Mouse (Mus musculus) erythroblast, adult 5-6 weeks (primary cell): Measurements from ENCODE around the gene Farsb. TPM values are rescaled to one million over a fixed set of nuclear protein-coding genes. Genes with fewer than 3 reads are reported as not detected.

Source experiments
- ATAC-seq: replicated peaks from 2 replicates; pipeline ENCODE4 v1.8.0; 2016; ENCODE audit warnings: moderate number of reproducible peaks, mild to moderate bottlenecking, moderate TSS enrichment, inconsistent platforms; ENCODE audit not compliant: poor library complexity, low FRiP score, severe bottlenecking
- total RNA-seq, 2 experiments: library from RNA; stranded (forward) in 1 of 2; stranded (reverse) in 1 of 2; fragments of 150-400 nt in 1 of 2; fragments of 200-764, 138-1000 nt in 1 of 2; gene quantifications; 2 replicates each; pipeline versions ENCODE4 v1.2.3 to v1.2.4; 2015 to 2017; ENCODE audit warnings: low replicate concordance in 2 of 2

Farsb gene
- total RNA-seq, 2 experiments from 2014 or later = 14.1 to 28.8 TPM

DNA sequence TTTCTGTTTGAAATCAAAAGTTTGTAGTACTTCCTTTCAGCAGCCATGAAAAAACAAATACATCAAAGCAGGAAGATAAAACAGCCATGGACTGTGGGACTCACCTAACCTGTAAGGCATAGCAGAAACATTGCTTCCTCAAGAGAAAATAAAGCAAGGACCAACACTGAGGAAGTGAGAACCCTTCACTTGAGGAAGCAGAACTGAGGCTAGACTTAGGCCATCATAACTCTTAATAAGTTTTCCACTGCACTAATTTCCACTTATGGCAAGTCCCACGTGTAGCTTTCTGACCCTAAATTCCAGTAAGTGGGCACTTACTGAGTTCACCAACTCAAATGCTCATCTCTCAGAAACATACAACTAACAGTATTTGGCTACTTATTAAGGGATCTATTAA is 1.4 kb upstream of the Farsb start:
- ATAC-seq = no peak

DNA sequence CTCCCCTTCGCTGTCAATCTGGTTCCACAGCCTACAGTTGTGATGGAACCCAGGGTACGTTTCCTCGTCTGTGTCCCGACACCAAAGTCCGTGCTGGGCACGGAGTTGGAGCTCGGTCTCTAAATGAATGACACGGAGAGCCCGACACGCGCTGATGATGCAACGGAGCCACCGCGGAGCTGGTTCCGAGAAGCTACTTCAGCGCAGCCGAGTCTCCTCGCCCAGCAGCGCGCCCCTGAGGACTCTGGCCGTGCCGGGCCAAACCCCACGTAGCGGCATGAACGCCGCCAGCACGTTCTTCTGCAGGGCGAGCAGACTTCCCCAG is 308 bp downstream of the Farsb start:
- no peak; the same call in 1 of the 2 replicates for ATAC-seq

DNA sequence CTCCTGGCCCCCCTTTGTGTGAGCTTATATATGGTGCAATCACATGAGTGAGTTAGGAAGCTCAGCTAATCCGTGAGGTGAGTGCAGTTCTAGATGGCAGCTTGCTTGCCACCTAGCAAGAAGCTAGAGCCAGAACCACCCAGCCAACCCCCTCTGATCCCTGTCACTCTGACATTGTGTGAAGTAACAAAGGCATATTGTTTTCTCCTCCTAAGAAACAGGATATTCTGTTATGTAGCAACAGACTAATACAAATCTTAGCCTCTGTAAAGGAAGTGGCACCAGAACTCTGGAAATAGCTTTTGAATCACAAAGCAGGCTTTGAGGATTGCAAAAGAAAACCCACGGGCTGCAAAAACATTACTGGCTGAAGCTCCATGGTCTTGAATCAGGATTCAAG is 4.3 kb downstream of the Farsb start:
- ATAC-seq = no peak

- no peak for ATAC-seq
These were observed 5.3 kb downstream of the Farsb start for GRCm38 (mm10) chr1:78483430-78483829.

GRCm38 (mm10) chr1:78472441-78472840 is 16.3 kb downstream of the Farsb start:
- no peak for ATAC-seq

- no peak for ATAC-seq
These were observed 34.0 kb downstream of the Farsb start for GRCm38 (mm10) chr1:78454659-78455058.

DNA sequence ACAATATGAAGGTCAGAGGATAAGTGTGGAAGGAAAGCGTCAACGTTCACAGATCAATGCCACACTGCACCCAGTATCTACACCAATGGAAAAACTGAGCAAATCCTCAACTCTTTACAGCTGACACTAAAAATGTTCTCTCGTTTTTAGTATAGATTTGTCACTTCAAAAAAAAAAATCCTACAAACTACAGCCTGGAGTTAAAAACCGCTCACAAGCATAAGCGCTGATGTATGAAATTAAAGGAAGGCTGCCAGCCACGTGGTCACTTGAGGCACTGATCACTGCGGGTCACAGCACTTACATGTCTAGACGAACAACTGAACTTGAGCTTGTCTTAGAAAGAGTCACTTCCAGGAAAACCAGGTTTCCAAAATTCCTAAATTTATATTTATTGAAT is 34.8 kb downstream of the Farsb start:
- ATAC-seq = no peak

DNA sequence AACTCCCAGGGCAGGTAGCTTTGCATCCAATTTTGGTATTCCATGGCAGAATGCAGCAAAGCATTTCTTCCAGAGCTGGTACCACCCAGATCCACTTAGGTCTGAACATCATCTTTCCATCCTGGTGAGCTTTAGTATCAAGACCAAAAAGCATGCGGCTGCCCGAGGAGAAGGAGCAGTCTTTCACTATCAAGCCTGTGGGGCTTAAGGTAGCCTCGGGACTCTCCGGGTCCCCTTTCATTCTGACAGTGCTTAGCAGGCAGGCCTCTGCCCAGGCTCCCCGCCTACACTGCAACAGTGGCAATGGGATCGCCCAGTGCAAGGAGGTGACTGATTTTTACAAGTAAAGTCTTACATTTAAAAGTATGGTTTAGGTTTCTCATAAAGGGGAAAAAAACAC is 36.2 kb downstream of the Farsb start:
- ATAC-seq = no peak

- no peak for ATAC-seq
These were observed 37.4 kb downstream of the Farsb start for GRCm38 (mm10) chr1:78451070-78451854.

DNA sequence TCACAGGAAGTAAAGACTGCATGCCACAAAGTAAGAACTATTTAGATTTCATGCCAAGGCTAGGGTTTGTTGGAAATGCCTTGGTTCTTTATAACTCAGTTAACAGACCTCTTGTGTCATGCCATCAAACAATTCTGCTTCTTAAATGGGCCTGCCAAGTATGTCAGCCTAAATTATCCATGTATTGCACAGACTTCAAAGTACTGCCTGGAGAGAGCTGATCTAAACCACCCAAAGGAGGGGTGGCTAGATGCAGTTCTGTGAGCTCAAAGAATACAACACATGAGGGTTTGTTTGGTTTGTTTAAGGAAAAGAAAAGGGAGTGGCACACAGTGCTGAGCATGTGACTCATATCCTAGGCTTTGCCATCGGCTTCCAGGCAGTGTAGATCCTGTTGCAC is 40.6 kb downstream of the Farsb start:
- no peak for ATAC-seq

GRCm38 (mm10) chr1:78446742-78447141 is 42.0 kb downstream of the Farsb start:
- no peak for ATAC-seq

- ATAC-seq = no peak
These were observed 42.5 kb downstream of the Farsb start for GRCm38 (mm10) chr1:78446232-78446631.

GRCm38 (mm10) chr1:78443056-78443455 is 45.6 kb downstream of the Farsb start:
- no peak for ATAC-seq

DNA sequence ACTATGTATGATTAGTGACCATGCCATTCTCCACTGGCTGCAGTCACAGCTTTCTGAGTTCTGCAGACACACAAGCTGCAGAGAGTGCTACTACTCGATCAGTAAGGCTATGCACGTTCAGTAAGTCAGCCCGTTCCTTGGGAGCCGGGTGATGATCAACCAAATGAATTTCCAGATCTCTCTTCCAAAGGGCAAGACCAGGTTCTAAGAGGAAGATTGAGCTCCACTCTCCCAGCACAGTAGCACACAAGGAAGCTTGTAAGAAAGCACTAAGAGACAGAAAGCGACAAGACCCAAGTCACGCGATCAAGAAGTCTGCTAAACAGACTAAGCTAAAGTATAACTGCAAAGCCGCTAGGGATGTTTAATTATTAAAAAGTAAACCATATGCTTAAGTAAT is 48.0 kb downstream of the Farsb start:
- ATAC-seq = no peak

- no peak for ATAC-seq
These were observed 51.5 kb downstream of the Farsb start for GRCm38 (mm10) chr1:78437150-78437549.

DNA sequence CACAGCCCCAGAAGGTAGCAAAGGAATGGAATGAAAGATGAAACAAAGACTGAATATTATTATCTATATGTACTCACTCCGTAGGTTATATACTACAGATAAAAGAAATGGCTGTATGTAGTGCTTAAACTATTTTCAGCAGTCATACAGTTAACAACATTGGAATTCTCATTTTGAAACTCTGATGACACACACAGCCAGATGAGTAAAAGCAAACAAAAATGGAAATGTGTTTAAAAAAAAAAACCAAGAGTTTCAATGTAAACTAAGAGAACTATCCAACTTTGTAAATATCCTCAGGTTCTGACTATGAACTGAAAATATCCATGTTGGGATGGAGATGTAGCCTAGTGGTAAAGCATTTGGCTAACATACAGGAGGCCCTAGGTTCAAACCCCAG is 52.3 kb downstream of the Farsb start:
- no peak for ATAC-seq

- ATAC-seq = no peak
These were observed 52.7 kb downstream of the Farsb start for GRCm38 (mm10) chr1:78435967-78436366.

DNA sequence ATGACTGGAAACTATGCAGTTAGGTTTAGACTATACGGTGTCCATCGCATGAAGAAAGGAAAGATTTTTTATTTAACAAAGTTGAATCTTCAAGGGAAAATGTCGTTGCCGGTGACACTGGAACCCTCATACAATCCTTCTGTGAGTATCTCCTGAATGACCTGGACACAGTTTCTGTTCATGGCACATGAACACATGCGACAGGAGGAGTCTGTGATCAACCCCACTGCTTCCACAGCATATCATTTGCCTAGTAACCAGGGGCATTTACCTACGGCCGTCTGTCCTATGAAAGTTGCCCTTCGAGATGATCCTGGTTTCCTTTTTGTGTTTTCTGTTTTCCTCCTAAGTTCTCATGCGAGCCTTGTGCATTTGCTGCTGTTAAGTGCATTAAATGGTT is 55.2 kb downstream of the Farsb start:
- no peak for ATAC-seq

GRCm38 (mm10) chr1:78428851-78429250 is 59.8 kb downstream of the Farsb start:
- no peak for ATAC-seq

DNA sequence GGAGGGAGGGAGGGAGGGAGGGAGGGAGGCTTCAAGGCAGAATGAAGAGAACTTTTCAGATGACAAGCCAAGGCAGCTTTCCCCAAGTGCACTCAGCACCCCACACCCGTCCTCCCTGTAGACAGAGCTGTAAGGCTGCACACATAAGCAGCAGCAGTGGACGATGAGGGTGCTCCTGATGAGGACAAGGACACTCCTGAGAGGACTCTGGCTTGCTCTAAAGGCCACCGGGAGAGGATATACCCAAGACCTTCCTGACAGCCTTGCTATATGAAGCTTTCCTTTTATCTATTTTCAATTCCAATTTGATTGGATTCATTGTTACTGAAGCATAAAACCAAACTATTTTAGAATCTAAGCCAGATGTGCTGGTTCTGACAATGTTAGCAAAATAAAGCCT is 61.9 kb downstream of the Farsb start:
- no peak for ATAC-seq

DNA sequence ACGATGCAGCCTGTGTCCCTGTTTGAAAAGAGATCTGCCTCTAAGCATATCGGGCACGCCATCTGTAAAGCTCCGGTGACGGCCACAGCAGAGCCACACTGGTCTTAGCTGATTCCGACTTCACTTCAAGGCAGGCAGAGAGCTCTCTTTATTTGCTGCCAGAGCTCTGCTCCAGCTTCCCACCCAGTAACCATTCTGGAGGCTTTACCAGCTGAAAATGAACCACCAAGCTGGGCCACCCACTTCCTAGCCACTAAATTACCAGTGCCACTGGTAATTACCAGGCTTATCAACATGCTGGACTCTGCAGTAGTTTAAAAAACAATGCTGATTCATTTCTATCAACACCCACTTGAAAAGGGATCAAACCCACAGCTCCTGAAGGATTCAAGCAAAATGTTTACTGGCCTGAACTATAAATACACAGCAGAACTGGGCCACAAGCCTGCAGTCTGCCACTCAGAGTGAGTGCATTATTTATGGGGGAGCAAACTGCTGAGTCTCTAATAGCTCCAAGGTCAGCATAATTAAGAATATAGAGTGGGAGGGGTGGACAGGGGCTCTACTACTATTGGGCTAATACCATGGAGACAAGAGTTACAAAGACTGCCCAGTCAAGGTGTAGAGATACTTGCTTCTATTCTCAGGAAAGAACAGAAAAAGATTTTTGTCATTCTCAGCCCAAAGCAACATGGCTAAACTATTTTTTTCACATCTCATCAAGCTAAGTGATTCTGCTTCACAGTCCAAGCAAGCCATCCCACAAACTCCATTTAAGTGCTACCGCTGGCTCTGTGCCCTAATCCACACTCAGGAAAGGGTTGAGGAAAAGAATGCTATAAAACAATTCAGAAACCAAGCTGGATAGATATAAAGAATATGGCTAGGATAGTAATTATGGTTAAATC is 62.6 kb downstream of the Farsb start:
- ATAC-seq = no peak
